Mouse (Mus musculus): Measurements from ENCODE around the gene Unc45b. TPM values are rescaled to one million over a fixed set of nuclear protein-coding genes. Genes with fewer than 3 reads are reported as not detected.

Unc45b gene
- total RNA-seq (2012; rRNA removed) (0.08 TPM in 1 of 2 replicates, not detected in the other), total RNA-seq (2014; rRNA removed) (0.08 TPM in 1 of 2 replicates, not detected in the other), polyA plus RNA-seq (2012; ENCODE audit: insufficient read length, low read depth) (0.19 and 0.26 TPM in 2 replicates)

DNA sequence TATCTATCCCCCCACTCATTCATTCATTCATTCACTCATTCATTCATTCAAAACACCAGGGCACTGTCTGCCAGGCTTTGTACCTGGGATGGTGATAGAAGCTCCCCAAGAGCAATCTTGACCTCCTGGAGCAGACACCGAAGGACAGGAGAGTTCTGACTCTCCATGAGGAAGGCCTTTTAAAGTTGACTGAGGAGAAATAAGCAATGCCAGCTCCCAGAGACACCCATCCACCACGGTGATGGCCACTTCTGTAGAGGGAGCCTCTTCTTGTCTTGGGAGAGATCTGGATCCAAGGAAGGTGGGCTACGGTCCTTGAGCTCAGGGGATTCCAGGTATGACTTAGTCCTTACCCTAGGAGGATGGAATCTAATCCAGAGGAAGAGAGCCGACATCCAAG is at the start of gene Unc45b:
Gene Unc45b (plus strand): TSS at position 301 of the 400 bp plus-strand sequence.
- TF ChIP-seq MAFK (IDR thresholded peaks at IDR 0.05; ENCODE audit: insufficient replicate concordance, low read length) (no peak), ZKSCAN1 (IDR thresholded peaks at IDR 0.05; ENCODE audit: borderline replicate concordance, low read depth, low read length) (no peak), NELFE (IDR thresholded peaks at IDR 0.05; ENCODE audit: low read depth, low read length) (no peak), ELF1 (IDR thresholded peaks at IDR 0.05; ENCODE audit: low read depth, low read length) (no peak), POLR2AphosphoS2 (IDR thresholded peaks at IDR 0.05; ENCODE audit: low read depth, low read length) (no peak), UBTF (IDR thresholded peaks at IDR 0.05; ENCODE audit: low read depth, low read length) (no peak), USF1 (IDR thresholded peaks at IDR 0.05; ENCODE audit: low read depth, low read length) (no peak), BHLHE40 (IDR thresholded peaks at IDR 0.05; ENCODE audit: low read depth, low read length) (no peak), JUN (IDR thresholded peaks at IDR 0.05; ENCODE audit: insufficient read depth, low read depth, low read length) (no peak), TBP (conservative IDR thresholded peaks at IDR 0.05; ENCODE audit: low read depth, low read length) (no peak), SIN3A (IDR thresholded peaks at IDR 0.05; ENCODE audit: low read length) (no peak), MEF2A (IDR thresholded peaks at IDR 0.05; ENCODE audit: borderline replicate concordance, low read depth, low read length) (no peak), NRF1 (IDR thresholded peaks at IDR 0.05; ENCODE audit: low read depth, low read length) (no peak)
- Histone ChIP-seq H3K27ac (ENCODE audit: insufficient read depth, low read depth) (no peak within 1 kb of the TSS), H3K4me1 (ENCODE audit: control insufficient read depth in 1 of 2, insufficient read depth in 2 of 2) (peaks cover 3 to 30% of the 10 kb centered on the region in 2 experiments; a peak in 2 of 4 replicates), H3K4me2 (ENCODE audit: insufficient read depth, low read depth, poor library complexity, severe bottlenecking) (no peak within 1 kb of the TSS), H3K4me3 (replicated peaks in 1 of 3; ENCODE audit: low read depth in 2 of 3, low read length in 2 of 3, poor library complexity in 1 of 3) (no peak within 1 kb of the TSS), H3K9ac (ENCODE audit: insufficient read depth, low read depth) (no peak within 1 kb of the TSS), H3K36me3 (replicated peaks in 1 of 2; ENCODE audit: control insufficient read depth in 1 of 2, insufficient read depth in 1 of 2, low read length in 1 of 2) (peaks cover 14 to 21% of the 10 kb centered on the region in 2 experiments), H3K27me3 (replicated peaks) (peaks cover 29% of the 10 kb centered on the region), H3K9me3 (replicated peaks; ENCODE audit: low read length) (no peaks in the 10 kb centered on the region), H3K79me2 (replicated peaks; ENCODE audit: control insufficient read depth, extremely low read depth, insufficient read depth, poor library complexity, severe bottlenecking) (peaks cover 16% of the 10 kb centered on the region)
- no peak for DNase-seq (ENCODE audit: extremely low read depth)
- in situ Hi-C loops (cut with MboI; ENCODE audit: low pct_ligation_motif_present, low pct_unique_long_range_greater_than_20kb, low sequenced_read_pairs) = loop anchor here (10.0 to 25.0 kb wide), 3 partner anchors 277 to 502 kb away; partner anchors contain the start of genes Rasl10b, Slfn3 and Slfn4
- dilution Hi-C loops (cut with MboI; ENCODE audit: extremely low pct_ligation_motif_present, extremely low pct_unique_long_range_greater_than_20kb, low sequenced_read_pairs) = no loop called here

DNA sequence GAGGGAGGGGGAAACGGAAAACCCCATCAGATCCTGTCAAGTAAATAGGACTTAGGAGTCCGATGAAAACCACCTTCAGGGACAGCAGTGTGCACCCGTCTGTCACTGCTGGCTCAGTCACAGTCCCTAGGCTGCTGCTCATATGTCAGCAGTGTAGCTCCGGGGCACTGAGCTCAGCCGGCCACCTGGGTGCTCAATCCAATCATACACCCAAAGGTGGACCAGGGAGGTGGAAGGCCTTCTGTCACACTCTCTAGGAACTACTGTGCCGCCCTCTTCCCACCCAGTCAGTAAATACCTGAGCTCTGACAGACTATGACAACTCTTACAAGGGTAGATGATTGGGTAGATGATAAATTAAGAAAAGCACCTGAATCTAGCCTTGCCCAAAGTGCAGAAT is 49.6 kb upstream of the Unc45b start:
- TF ChIP-seq POLR2AphosphoS2 (IDR thresholded peaks at IDR 0.05; ENCODE audit: low read depth, low read length) (no peak), MAX (IDR thresholded peaks at IDR 0.05; ENCODE audit: low read length) (no peak)
- no peak overlapping the region for H3K4me3 ChIP-seq (replicated peaks in 1 of 3; ENCODE audit: low read depth in 2 of 3, low read length in 2 of 3, poor library complexity in 1 of 3)

More for the DNA sequence above, 49.6 kb upstream of the Unc45b start:
- Histone ChIP-seq H3K4me1 (ENCODE audit: control insufficient read depth in 1 of 2, insufficient read depth in 2 of 2) (peaks cover under 1 to 2% of the 10 kb centered on the region in 2 experiments; a peak in 1 of 4 replicates), H3K9ac (ENCODE audit: insufficient read depth, low read depth) (no peak overlapping the region), H3K36me3 (replicated peaks in 1 of 2; ENCODE audit: control insufficient read depth in 1 of 2, insufficient read depth in 1 of 2, low read length in 1 of 2) (no peaks in the 10 kb centered on the region), H3K27ac (ENCODE audit: insufficient read depth, low read depth) (no peak overlapping the region), H3K9me3 (replicated peaks; ENCODE audit: low read length) (no peaks in the 10 kb centered on the region), H3K27me3 (replicated peaks) (no peaks in the 10 kb centered on the region), H3K79me2 (replicated peaks; ENCODE audit: control insufficient read depth, extremely low read depth, insufficient read depth, poor library complexity, severe bottlenecking) (peaks cover 9% of the 10 kb centered on the region; the same call in 1 of the 2 replicates), H3K4me2 (ENCODE audit: insufficient read depth, low read depth, poor library complexity, severe bottlenecking) (no peak overlapping the region)
- in situ Hi-C loops (cut with MboI; ENCODE audit: low pct_ligation_motif_present, low pct_unique_long_range_greater_than_20kb, low sequenced_read_pairs) (no loop called here), dilution Hi-C loops (cut with MboI; ENCODE audit: extremely low pct_ligation_motif_present, extremely low pct_unique_long_range_greater_than_20kb, low sequenced_read_pairs) (no loop called here)
- no peak for DNase-seq (ENCODE audit: extremely low read depth)
